Comparison of ENCODE assay signal across 18 mouse cellular contexts in the genomic region with DNA sequence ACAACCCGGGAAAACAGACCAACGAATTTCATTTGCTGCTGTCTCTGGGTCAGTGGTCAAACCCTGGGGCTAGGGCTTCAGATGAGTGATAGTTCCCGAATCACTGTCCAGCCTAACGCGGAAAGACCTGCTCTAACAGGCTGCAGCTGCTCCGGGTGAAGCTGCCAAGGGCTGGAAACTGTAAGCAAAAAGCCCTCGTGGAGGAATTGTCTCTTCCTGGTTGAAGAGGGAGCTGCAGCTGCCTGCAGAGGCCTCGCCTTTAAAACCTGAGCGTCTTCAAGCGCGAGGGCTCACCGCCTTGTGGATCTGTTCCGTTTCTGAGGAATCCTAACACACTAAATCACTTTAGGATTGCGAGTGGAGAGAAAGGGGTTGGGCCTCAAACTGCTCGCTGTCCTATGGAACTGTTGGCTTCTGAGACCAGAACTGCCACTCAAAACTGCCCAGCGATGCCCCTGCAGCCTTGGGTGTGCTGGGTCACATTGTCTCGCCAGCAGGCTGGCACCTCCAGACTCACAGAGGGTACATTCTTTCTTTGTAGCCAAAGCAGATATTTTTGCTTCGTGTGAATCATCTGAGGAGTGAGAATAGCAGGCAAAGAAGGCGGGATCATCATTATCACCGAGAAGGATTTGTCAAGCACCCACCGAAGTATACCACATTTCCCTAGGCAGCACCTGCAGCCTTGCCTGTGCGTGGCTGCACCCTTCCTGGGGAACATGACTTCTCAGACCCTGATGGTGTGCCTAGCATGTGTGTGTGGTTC.
A peak's percentile ranks its signal among the peaks of the same experiment; 100 is the strongest.
DNase-seq lines count a peak whose midpoint lies in the region; ATAC-seq and TF ChIP-seq lines count a peak whose summit lies in the region.
"Had no signal": no experiment of that assay in that cellular context is flagged by ENCODE, and none has a peak within 500 bp of the region (broad histone marks: within the 10 kb centered on the region; RNA-seq: fewer than 3 reads in every experiment).

No protein-coding gene starts in this region.

- DNase-seq in embryo, embryonic 11 days, result peak; percentile 26
- DNase-seq in embryo, embryonic 10 days (ENCODE audit: low spot score), result no peak
- DNase-seq in kidney, postnatal 36 days, result no peak
- peak; percentile 53 for DNase-seq in NIH3T3 (ENCODE audit: low read depth)
- no peak for DNase-seq in spleen, postnatal 4 days (ENCODE audit: low spot score in 2 of 2)
- no peak for DNase-seq in cerebellum, adult 2 months
- DNase-seq: adrenal gland, postnatal 10 days; cerebellum, postnatal 36 days; kidney, adult 8-10 months; liver, embryonic 13.5 days; lung, postnatal 14 days; thymus, postnatal 14 days had no signal

- H3K9ac ChIP-seq in kidney, embryonic 16.5 days (replicated peaks; ENCODE audit: low read length), result no peak overlapping the region
- H3K9ac ChIP-seq in heart, embryonic 15.5 days, result no peak overlapping the region
- H3K9ac ChIP-seq: liver, embryonic 13.5 days; midbrain, embryonic 12.5 days; stomach, embryonic 15.5 days had no signal

- H3K4me3 ChIP-seq in kidney, embryonic 16.5 days (ENCODE audit: low read length), result no peak overlapping the region
- H3K4me3 ChIP-seq in heart, embryonic 15.5 days, result no peak overlapping the region
- H3K4me3 ChIP-seq in cerebellum, adult 2 months (replicated peaks; ENCODE audit: insufficient read depth, low read depth, low read length), result no peak overlapping the region
- H3K4me3 ChIP-seq: limb, embryonic 10.5 days; liver, embryonic 13.5 days; midbrain, embryonic 12.5 days; stomach, embryonic 15.5 days had no signal

- peaks cover 13% of the 10 kb centered on the region for H3K4me1 ChIP-seq in kidney, embryonic 16.5 days (ENCODE audit: insufficient read depth, low read length)
- peaks cover 56% of the 10 kb centered on the region for H3K4me1 ChIP-seq in heart, embryonic 15.5 days (replicated peaks)
- no peaks in the 10 kb centered on the region for H3K4me1 ChIP-seq in cerebellum, adult 2 months (ENCODE audit: control insufficient read depth, insufficient read depth, low read length)
- H3K4me1 ChIP-seq: midbrain, embryonic 12.5 days; stomach, embryonic 15.5 days had no signal

- H3K4me2 ChIP-seq in kidney, embryonic 16.5 days (replicated peaks; ENCODE audit: low read depth, low read length), result no peak overlapping the region
- H3K4me2 ChIP-seq in heart, embryonic 15.5 days, result no peak overlapping the region; the same call in 1 of the 2 replicates
- H3K4me2 ChIP-seq: liver, embryonic 13.5 days; midbrain, embryonic 12.5 days; stomach, embryonic 15.5 days had no signal

- no peak for TF ChIP-seq POLR2A in cerebellum, adult 2 months (IDR thresholded peaks at IDR 0.05; ENCODE audit: borderline replicate concordance, insufficient read depth, low read length)

- peaks cover 3% of the 10 kb centered on the region; the same call in 1 of the 2 replicates for H3K9me3 ChIP-seq in kidney, embryonic 16.5 days (ENCODE audit: low read length)
- no peaks in the 10 kb centered on the region for H3K9me3 ChIP-seq in heart, embryonic 15.5 days (replicated peaks)
- H3K9me3 ChIP-seq: limb, embryonic 10.5 days; stomach, embryonic 15.5 days had no signal

- no peak for TF ChIP-seq CTCF in cerebellum, adult 2 months (IDR thresholded peaks at IDR 0.05; ENCODE audit: borderline replicate concordance, insufficient read depth, low read depth, low read length)

- H3K27ac ChIP-seq in kidney, embryonic 16.5 days (ENCODE audit: low read length), result 0 out of 2 replicates have a peak overlapping the region, but pooled peaks have one; percentile 6
- H3K27ac ChIP-seq in heart, embryonic 15.5 days, result peak overlapping the region; percentile 74
- H3K27ac ChIP-seq in cerebellum, adult 2 months (ENCODE audit: insufficient read depth, low read length), result no peak overlapping the region
- H3K27ac ChIP-seq: limb, embryonic 10.5 days; liver, embryonic 13.5 days; midbrain, embryonic 12.5 days; stomach, embryonic 15.5 days had no signal

- no peaks in the 10 kb centered on the region for H3K36me3 ChIP-seq in kidney, embryonic 16.5 days (ENCODE audit: insufficient read depth, low read length)
- no peaks in the 10 kb centered on the region for H3K36me3 ChIP-seq in heart, embryonic 15.5 days
- H3K36me3 ChIP-seq: limb, embryonic 10.5 days; liver, embryonic 13.5 days; midbrain, embryonic 12.5 days; stomach, embryonic 15.5 days had no signal

- 50% methylated on average over 22 of the region's 22 CpGs for WGBS in kidney, embryonic 16.5 days
- 49% methylated on average over 22 of the region's 22 CpGs for WGBS in heart, embryonic 15.5 days
- WGBS in cerebellum, adult 2 months, result 54% methylated on average over 22 of the region's 22 CpGs

- no peak for ATAC-seq in kidney, embryonic 16.5 days (ENCODE audit: low FRiP score, low TSS enrichment)
- ATAC-seq in heart, embryonic 15.5 days (replicated peaks; ENCODE audit: insufficient number of reproducible peaks, insufficient read depth, low FRiP score, low read depth), result no peak
- ATAC-seq: forebrain, embryonic 14.5 days had no signal

- no peaks in the 10 kb centered on the region for H3K27me3 ChIP-seq in kidney, embryonic 16.5 days (ENCODE audit: insufficient read depth, low read length)
- H3K27me3 ChIP-seq in heart, embryonic 15.5 days, result no peaks in the 10 kb centered on the region
- H3K27me3 ChIP-seq in cerebellum, adult 2 months (ENCODE audit: control insufficient read depth, insufficient read depth, low read length), result no peaks in the 10 kb centered on the region
- H3K27me3 ChIP-seq: liver, embryonic 13.5 days; midbrain, embryonic 12.5 days; stomach, embryonic 15.5 days had no signal

Comparison
In these comparisons a context has a peak if more than half of its experiments do, and no peak if none do; other contexts are left out.
1. DNase-seq: peak in embryo, embryonic 11 days (single experiment) and NIH3T3 (single experiment); none in embryo, embryonic 10 days (single experiment), kidney, postnatal 36 days (0 of 2), spleen, postnatal 4 days (0 of 2) and cerebellum, adult 2 months (0 of 2).